Mouse (Mus musculus): ENCODE results near the gene Kdm4c. TPM values are rescaled to one million over a fixed set of nuclear protein-coding genes. Genes with fewer than 3 reads are reported as not detected.

The Kdm4c gene
- polyA plus RNA-seq, 1 experiment from 2014 or later, result 16.2 TPM

GRCm38 (mm10) chr4:74251348-74252244, 9.3 kb downstream of the Kdm4c start:
- H3K4me3 ChIP-seq (ENCODE audit: low read depth, low read length), result peak overlapping the region; percentile 83
- H3K4me2 ChIP-seq (replicated peaks; ENCODE audit: low read depth, low read length), result peak overlapping the region; percentile 64
- peak; percentile 98 for ATAC-seq (ENCODE audit: insufficient number of reproducible peaks, insufficient read depth, low FRiP score, low read depth)
- peak overlapping the region; percentile 89 for H3K27ac ChIP-seq (ENCODE audit: low read length)
- under 1% methylated on average over 68 of the region's 68 CpGs for WGBS
- H3K36me3 ChIP-seq (ENCODE audit: control insufficient read depth, insufficient read depth, low read length), result no peaks in the 10 kb centered on the region
- H3K9ac ChIP-seq (replicated peaks; ENCODE audit: low read depth, low read length), result peak overlapping the region; percentile 72
- H3K4me1 ChIP-seq (ENCODE audit: control insufficient read depth, insufficient read depth, low read length), result no peaks in the 10 kb centered on the region
- no peaks in the 10 kb centered on the region for H3K9me3 ChIP-seq (ENCODE audit: control insufficient read depth, low read depth, low read length)
- H3K27me3 ChIP-seq (ENCODE audit: control insufficient read depth, insufficient read depth, low read length), result no peaks in the 10 kb centered on the region

GRCm38 (mm10) chr4:74252245-74253105, 10.2 kb downstream of the Kdm4c start:
- Histone ChIP-seq H3K9me3 (ENCODE audit: control insufficient read depth, low read depth, low read length) (no peaks in the 10 kb centered on the region), H3K27ac (ENCODE audit: low read length) (peak overlapping the region; percentile 89), H3K4me2 (replicated peaks; ENCODE audit: low read depth, low read length) (peak overlapping the region; percentile 53), H3K9ac (replicated peaks; ENCODE audit: low read depth, low read length) (peak overlapping the region; percentile 72), H3K36me3 (ENCODE audit: control insufficient read depth, insufficient read depth, low read length) (no peaks in the 10 kb centered on the region), H3K27me3 (ENCODE audit: control insufficient read depth, insufficient read depth, low read length) (no peaks in the 10 kb centered on the region), H3K4me3 (ENCODE audit: low read depth, low read length) (peak overlapping the region; percentile 83), H3K4me1 (ENCODE audit: control insufficient read depth, insufficient read depth, low read length) (no peaks in the 10 kb centered on the region)
- WGBS, result under 1% methylated on average over 46 of the region's 46 CpGs
- 0 out of 2 replicates have a peak, but pooled peaks have one; percentile 6 for ATAC-seq (ENCODE audit: insufficient number of reproducible peaks, insufficient read depth, low FRiP score, low read depth)

- no peak for ATAC-seq (ENCODE audit: insufficient number of reproducible peaks, insufficient read depth, low FRiP score, low read depth)
- Histone ChIP-seq H3K36me3 (ENCODE audit: control insufficient read depth, insufficient read depth, low read length) (no peaks in the 10 kb centered on the region), H3K9ac (replicated peaks; ENCODE audit: low read depth, low read length) (no peak overlapping the region), H3K4me1 (ENCODE audit: control insufficient read depth, insufficient read depth, low read length) (0 out of 2 replicates have a peak, but pooled peaks cover 2% of the 10 kb centered on the region), H3K9me3 (ENCODE audit: control insufficient read depth, low read depth, low read length) (no peaks in the 10 kb centered on the region), H3K27ac (ENCODE audit: low read length) (no peak overlapping the region), H3K4me2 (replicated peaks; ENCODE audit: low read depth, low read length) (no peak overlapping the region), H3K27me3 (ENCODE audit: control insufficient read depth, insufficient read depth, low read length) (no peaks in the 10 kb centered on the region), H3K4me3 (ENCODE audit: low read depth, low read length) (no peak overlapping the region)
- WGBS, result 30% methylated on average over 5 of the region's 5 CpGs
These were observed 15.6 kb downstream of the Kdm4c start for GRCm38 (mm10) chr4:74257882-74258281.

GRCm38 (mm10) chr4:74258538-74258937, 16.2 kb downstream of the Kdm4c start:
- WGBS, result 48% methylated on average over 1 of the region's 1 CpGs
- no peaks in the 10 kb centered on the region for H3K36me3 ChIP-seq (ENCODE audit: control insufficient read depth, insufficient read depth, low read length)
- no peak for ATAC-seq (ENCODE audit: insufficient number of reproducible peaks, insufficient read depth, low FRiP score, low read depth)

GRCm38 (mm10) chr4:74259331-74259730, 17.0 kb downstream of the Kdm4c start:
- ATAC-seq (ENCODE audit: insufficient number of reproducible peaks, insufficient read depth, low FRiP score, low read depth), result no peak
- H3K9me3 ChIP-seq (ENCODE audit: control insufficient read depth, low read depth, low read length), result no peaks in the 10 kb centered on the region
- WGBS, result 50% methylated on average over 3 of the region's 3 CpGs
- no peak overlapping the region for H3K27ac ChIP-seq (ENCODE audit: low read length)
- H3K27me3 ChIP-seq (ENCODE audit: control insufficient read depth, insufficient read depth, low read length), result no peaks in the 10 kb centered on the region
- H3K4me2 ChIP-seq (replicated peaks; ENCODE audit: low read depth, low read length), result no peak overlapping the region
- no peaks in the 10 kb centered on the region for H3K36me3 ChIP-seq (ENCODE audit: control insufficient read depth, insufficient read depth, low read length)
- no peak overlapping the region for H3K9ac ChIP-seq (replicated peaks; ENCODE audit: low read depth, low read length)
- no peak overlapping the region for H3K4me3 ChIP-seq (ENCODE audit: low read depth, low read length)
- H3K4me1 ChIP-seq (ENCODE audit: control insufficient read depth, insufficient read depth, low read length), result 0 out of 2 replicates have a peak, but pooled peaks cover 2% of the 10 kb centered on the region

More at GRCm38 (mm10) chr4:74258538-74258937, 16.2 kb downstream of the Kdm4c start:
- no peak overlapping the region for H3K4me2 ChIP-seq (replicated peaks; ENCODE audit: low read depth, low read length)
- H3K4me3 ChIP-seq (ENCODE audit: low read depth, low read length), result no peak overlapping the region
- no peak overlapping the region for H3K9ac ChIP-seq (replicated peaks; ENCODE audit: low read depth, low read length)
- H3K9me3 ChIP-seq (ENCODE audit: control insufficient read depth, low read depth, low read length), result no peaks in the 10 kb centered on the region
- H3K4me1 ChIP-seq (ENCODE audit: control insufficient read depth, insufficient read depth, low read length), result 0 out of 2 replicates have a peak, but pooled peaks cover 2% of the 10 kb centered on the region
- no peak overlapping the region for H3K27ac ChIP-seq (ENCODE audit: low read length)
- no peaks in the 10 kb centered on the region for H3K27me3 ChIP-seq (ENCODE audit: control insufficient read depth, insufficient read depth, low read length)

- no peak for ATAC-seq (ENCODE audit: insufficient number of reproducible peaks, insufficient read depth, low FRiP score, low read depth)
These were observed 19.6 kb downstream of the Kdm4c start for GRCm38 (mm10) chr4:74261879-74262278.

GRCm38 (mm10) chr4:74264428-74264955, 22.2 kb downstream of the Kdm4c start:
- no peaks in the 10 kb centered on the region for H3K27me3 ChIP-seq (ENCODE audit: control insufficient read depth, insufficient read depth, low read length)
- H3K4me1 ChIP-seq (ENCODE audit: control insufficient read depth, insufficient read depth, low read length), result no peaks in the 10 kb centered on the region
- WGBS, result 88% methylated on average over 5 of the region's 5 CpGs
- no peak overlapping the region for H3K9ac ChIP-seq (replicated peaks; ENCODE audit: low read depth, low read length)
- ATAC-seq (ENCODE audit: insufficient number of reproducible peaks, insufficient read depth, low FRiP score, low read depth), result no peak
- H3K4me2 ChIP-seq (replicated peaks; ENCODE audit: low read depth, low read length), result no peak overlapping the region
- H3K4me3 ChIP-seq (ENCODE audit: low read depth, low read length), result no peak overlapping the region
- H3K27ac ChIP-seq (ENCODE audit: low read length), result no peak overlapping the region
- no peaks in the 10 kb centered on the region for H3K9me3 ChIP-seq (ENCODE audit: control insufficient read depth, low read depth, low read length)
- no peaks in the 10 kb centered on the region; the same call in 1 of the 2 replicates for H3K36me3 ChIP-seq (ENCODE audit: control insufficient read depth, insufficient read depth, low read length)

More at GRCm38 (mm10) chr4:74261879-74262278, 19.6 kb downstream of the Kdm4c start:
- Histone ChIP-seq H3K36me3 (ENCODE audit: control insufficient read depth, insufficient read depth, low read length) (no peaks in the 10 kb centered on the region; the same call in 1 of the 2 replicates), H3K27me3 (ENCODE audit: control insufficient read depth, insufficient read depth, low read length) (no peaks in the 10 kb centered on the region), H3K9ac (replicated peaks; ENCODE audit: low read depth, low read length) (no peak overlapping the region), H3K4me3 (ENCODE audit: low read depth, low read length) (no peak overlapping the region), H3K4me2 (replicated peaks; ENCODE audit: low read depth, low read length) (no peak overlapping the region), H3K9me3 (ENCODE audit: control insufficient read depth, low read depth, low read length) (no peaks in the 10 kb centered on the region), H3K27ac (ENCODE audit: low read length) (no peak overlapping the region), H3K4me1 (ENCODE audit: control insufficient read depth, insufficient read depth, low read length) (0 out of 2 replicates have a peak, but pooled peaks cover 2% of the 10 kb centered on the region)

GRCm38 (mm10) chr4:74271180-74271579, 28.9 kb downstream of the Kdm4c start:
- no peak for ATAC-seq (ENCODE audit: insufficient number of reproducible peaks, insufficient read depth, low FRiP score, low read depth)
- Histone ChIP-seq H3K4me3 (ENCODE audit: low read depth, low read length) (no peak overlapping the region), H3K36me3 (ENCODE audit: control insufficient read depth, insufficient read depth, low read length) (no peaks in the 10 kb centered on the region; the same call in 1 of the 2 replicates), H3K9me3 (ENCODE audit: control insufficient read depth, low read depth, low read length) (no peaks in the 10 kb centered on the region), H3K4me2 (replicated peaks; ENCODE audit: low read depth, low read length) (no peak overlapping the region), H3K27ac (ENCODE audit: low read length) (no peak overlapping the region), H3K27me3 (ENCODE audit: control insufficient read depth, insufficient read depth, low read length) (no peaks in the 10 kb centered on the region), H3K9ac (replicated peaks; ENCODE audit: low read depth, low read length) (no peak overlapping the region), H3K4me1 (ENCODE audit: control insufficient read depth, insufficient read depth, low read length) (no peaks in the 10 kb centered on the region)
- 66% methylated on average over 5 of the region's 5 CpGs for WGBS
